Mouse (Mus musculus) embryonic facial prominence, embryonic 13.5 days (tissue): ENCODE results near the gene Cops3. TPM values are rescaled to one million over a fixed set of nuclear protein-coding genes. Genes with fewer than 3 reads are reported as not detected.
A peak's percentile ranks its signal among the peaks of the same experiment; 100 is the strongest.

ENCODE experiments used
- ATAC-seq: fragments of 200-750 bp; cut with Nextera tagmentation; 2 replicates; pipeline ENCODE4 v1.8.0; 2017; ENCODE audit warnings: low read depth; ENCODE audit not compliant: insufficient number of reproducible peaks, insufficient read depth, low FRiP score, low TSS enrichment
- H3K27ac ChIP-seq: fragments of 300-500 bp; sonication (generic); 2 replicates; pipeline ENCODE4 v1.5.1; 2015; ENCODE audit warnings: moderate library complexity, mild to moderate bottlenecking, inconsistent platforms
- H3K27me3 ChIP-seq: fragments of 300-500 bp; sonication (generic); 2 replicates; pipeline ENCODE4 v1.6.1; 2015; ENCODE audit warnings: mild to moderate bottlenecking, inconsistent platforms
- H3K36me3 ChIP-seq: fragments of 300-500 bp; sonication (generic); 2 replicates; pipeline ENCODE4 v1.6.1; 2015; ENCODE audit warnings: mild to moderate bottlenecking, inconsistent platforms
- H3K4me1 ChIP-seq: fragments of 300-500 bp; sonication (generic); 2 replicates; pipeline ENCODE4 v1.6.1; 2015; ENCODE audit warnings: inconsistent platforms
- H3K4me2 ChIP-seq: fragments of 300-500 bp; sonication (generic); 2 replicates; pipeline ENCODE4 v1.6.1; 2015; ENCODE audit warnings: moderate library complexity, mild to moderate bottlenecking, inconsistent platforms
- H3K4me3 ChIP-seq: fragments of 300-500 bp; sonication (generic); 2 replicates; pipeline ENCODE4 v1.5.1; 2015; ENCODE audit warnings: mild to moderate bottlenecking, inconsistent platforms
- H3K9ac ChIP-seq: fragments of 300-500 bp; sonication (generic); 2 replicates; pipeline ENCODE4 v1.6.1; 2015; ENCODE audit warnings: mild to moderate bottlenecking, inconsistent platforms
- H3K9me3 ChIP-seq: fragments of 300-500 bp; sonication (generic); 2 replicates; pipeline ENCODE4 v1.6.1; 2016; ENCODE audit warnings: inconsistent platforms
- WGBS: fragments of 180-500 bp; shearing (Covaris S2); methylation state at CpG from one replicate; pipeline ENCODE4 v1.1.7; 2015; ENCODE audit warnings: mixed read lengths; 5-methylcytosine and 5-hydroxymethylcytosine counted together
- polyA plus RNA-seq: library from polyadenylated mRNA; unstranded; fragments of >200 nt; fragmentation: Nextera tagmentation; extraction: Ambion mirVana; gene quantifications from 2 replicates; pipeline ENCODE4 v1.2.1, GENCODE M21; 2015

Cops3 gene
- 206 and 210 TPM in 2 replicates for polyA plus RNA-seq

DNA sequence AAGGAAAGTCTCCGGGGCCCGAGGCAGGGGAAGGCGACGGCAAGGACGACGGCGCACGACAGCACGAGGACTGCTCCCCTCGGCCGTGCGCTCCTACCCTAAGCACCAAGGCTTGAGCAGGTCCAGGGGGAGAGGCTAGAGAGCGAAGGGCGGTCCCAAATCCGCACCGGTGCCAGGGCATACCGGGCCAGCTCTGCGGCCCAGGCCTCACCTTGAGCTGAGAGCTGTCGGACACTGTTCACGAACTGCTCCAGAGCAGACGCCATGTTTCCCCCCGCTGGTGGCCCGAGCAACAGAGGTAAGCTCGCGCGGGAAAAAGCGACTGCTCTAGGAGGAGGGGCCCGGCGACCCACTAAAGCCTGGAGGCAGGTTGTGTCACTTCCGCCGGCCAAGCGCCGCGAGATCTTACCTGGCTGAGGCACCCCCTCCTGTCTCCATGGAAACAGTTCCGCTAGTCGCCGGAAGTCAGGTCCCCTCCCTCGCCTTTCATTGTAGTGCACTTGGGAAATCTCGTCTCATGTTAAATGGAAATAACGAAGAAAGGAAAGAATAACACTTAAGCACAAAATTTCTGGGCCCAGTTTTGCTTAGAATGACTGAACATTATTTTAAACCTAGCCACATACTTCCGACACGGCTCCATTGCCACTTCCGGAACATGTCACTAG is at the start of gene Cops3:
Cops3 (minus strand) TSS at position 380 of the 668 bp plus-strand sequence.
- H3K9me3 ChIP-seq, result no peaks in the 10 kb centered on the region
- peak within 1 kb of the TSS; percentile 96 for H3K9ac ChIP-seq
- peak within 1 kb of the TSS; percentile 97 for H3K4me3 ChIP-seq
- 1% methylated on average over 43 of the region's 43 CpGs for WGBS
- H3K27me3 ChIP-seq, result no peaks in the 10 kb centered on the region
- peaks cover 29% of the 10 kb centered on the region for H3K36me3 ChIP-seq
- peaks cover 24% of the 10 kb centered on the region for H3K4me1 ChIP-seq
- H3K27ac ChIP-seq, result peak within 1 kb of the TSS; percentile 98
- peak; percentile 97 for ATAC-seq
- H3K4me2 ChIP-seq, result peak within 1 kb of the TSS; percentile 58

DNA sequence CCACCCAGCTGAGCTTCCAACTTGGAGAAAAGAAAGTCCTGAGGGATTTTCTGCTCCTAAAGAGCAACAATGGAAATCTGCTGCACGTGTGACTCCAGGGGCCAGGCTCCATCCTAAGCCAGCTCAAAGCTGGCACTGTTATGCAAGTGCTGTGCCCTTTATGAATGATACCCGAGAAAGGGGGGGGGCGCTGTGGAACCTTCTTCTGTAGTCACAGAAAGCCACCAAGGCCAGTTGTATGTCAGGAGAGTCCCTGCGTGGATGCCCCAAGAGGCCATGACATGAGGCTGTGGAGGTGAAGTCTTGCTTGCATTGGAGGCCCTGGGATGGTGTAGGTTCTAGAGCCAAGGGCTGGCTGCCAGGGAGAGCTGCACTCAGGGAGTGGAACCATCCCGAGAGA is 48.5 kb upstream of the Cops3 start:
- H3K4me2 ChIP-seq, result no peak overlapping the region
- no peaks in the 10 kb centered on the region for H3K9me3 ChIP-seq
- H3K27me3 ChIP-seq, result no peaks in the 10 kb centered on the region
- no peak overlapping the region for H3K27ac ChIP-seq
- 75% methylated on average over 5 of the region's 5 CpGs for WGBS
- no peak for ATAC-seq
- no peaks in the 10 kb centered on the region for H3K36me3 ChIP-seq
- H3K4me1 ChIP-seq, result peaks cover 6% of the 10 kb centered on the region
- no peak overlapping the region for H3K9ac ChIP-seq
- no peak overlapping the region for H3K4me3 ChIP-seq

DNA sequence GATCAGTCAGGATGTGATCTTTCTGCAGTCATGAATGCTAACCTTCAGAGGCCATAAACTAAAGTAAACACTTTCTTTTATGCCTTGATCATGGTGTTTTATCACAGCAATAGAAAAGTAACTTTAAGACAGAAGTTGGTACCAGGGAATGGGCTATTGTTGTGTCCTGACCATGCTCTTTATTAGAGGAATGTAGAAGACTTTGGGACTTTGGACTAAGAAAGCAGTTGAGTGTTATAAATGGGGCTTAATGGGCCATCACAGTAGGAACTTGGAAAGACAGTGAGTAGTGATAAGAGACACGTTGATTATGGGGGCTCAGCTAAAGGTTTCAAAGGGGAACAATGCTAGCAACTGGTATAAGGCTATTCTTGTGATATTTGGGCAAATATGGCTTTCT is 47.3 kb upstream of the Cops3 start:
- H3K36me3 ChIP-seq, result no peaks in the 10 kb centered on the region
- H3K9ac ChIP-seq, result no peak overlapping the region
- no peak overlapping the region for H3K4me2 ChIP-seq
- no peaks in the 10 kb centered on the region for H3K27me3 ChIP-seq
- no peak overlapping the region for H3K27ac ChIP-seq
- no peaks in the 10 kb centered on the region for H3K9me3 ChIP-seq
- peaks cover 6% of the 10 kb centered on the region for H3K4me1 ChIP-seq
- WGBS, result 82% methylated on average over 1 of the region's 1 CpGs
- H3K4me3 ChIP-seq, result no peak overlapping the region
- ATAC-seq, result no peak

DNA sequence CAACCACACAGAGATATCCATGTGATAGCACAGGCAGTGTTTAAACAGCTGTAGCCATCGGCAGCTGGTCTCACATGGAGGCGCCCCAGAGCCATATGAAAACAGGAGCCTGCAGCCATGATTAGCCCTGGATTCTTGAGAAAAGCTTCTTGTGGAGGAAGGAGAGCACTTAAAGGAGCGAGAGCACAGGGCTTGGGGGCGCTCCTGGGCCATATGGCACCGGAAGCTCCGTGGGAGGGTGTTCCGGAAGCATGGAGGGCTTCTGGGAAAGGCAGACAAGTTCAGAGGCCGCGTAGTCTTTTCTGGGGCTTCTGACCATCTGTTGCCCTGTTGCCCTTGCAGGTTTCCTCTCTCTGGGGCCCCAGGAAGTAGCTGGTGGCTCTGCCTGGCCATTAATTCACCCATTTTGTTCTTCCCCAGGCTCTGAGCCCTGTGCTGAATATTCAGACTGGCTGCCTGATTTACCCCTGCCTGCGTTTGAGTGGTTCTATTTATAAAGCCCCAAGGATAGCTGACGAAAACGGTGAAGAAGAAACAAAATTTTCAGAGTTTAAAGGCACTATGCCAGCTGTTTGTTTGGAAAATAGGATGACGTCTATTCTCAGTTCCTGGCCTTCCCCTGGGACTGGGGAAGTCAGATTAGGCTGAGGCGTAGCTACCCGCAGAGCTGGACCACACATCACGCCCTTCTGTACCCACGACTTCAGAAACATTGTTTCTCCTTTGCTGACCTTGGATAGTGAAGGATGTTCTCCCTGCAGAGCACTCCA is 45.8 kb upstream of the Cops3 start:
- WGBS, result 60% methylated on average over 17 of the region's 17 CpGs
- H3K36me3 ChIP-seq, result no peaks in the 10 kb centered on the region
- ATAC-seq, result no peak
- H3K9ac ChIP-seq, result no peak overlapping the region
- no peak overlapping the region for H3K27ac ChIP-seq
- H3K4me2 ChIP-seq, result no peak overlapping the region
- H3K9me3 ChIP-seq, result no peaks in the 10 kb centered on the region
- H3K4me1 ChIP-seq, result peaks cover 6% of the 10 kb centered on the region
- no peaks in the 10 kb centered on the region for H3K27me3 ChIP-seq
- no peak overlapping the region for H3K4me3 ChIP-seq

DNA sequence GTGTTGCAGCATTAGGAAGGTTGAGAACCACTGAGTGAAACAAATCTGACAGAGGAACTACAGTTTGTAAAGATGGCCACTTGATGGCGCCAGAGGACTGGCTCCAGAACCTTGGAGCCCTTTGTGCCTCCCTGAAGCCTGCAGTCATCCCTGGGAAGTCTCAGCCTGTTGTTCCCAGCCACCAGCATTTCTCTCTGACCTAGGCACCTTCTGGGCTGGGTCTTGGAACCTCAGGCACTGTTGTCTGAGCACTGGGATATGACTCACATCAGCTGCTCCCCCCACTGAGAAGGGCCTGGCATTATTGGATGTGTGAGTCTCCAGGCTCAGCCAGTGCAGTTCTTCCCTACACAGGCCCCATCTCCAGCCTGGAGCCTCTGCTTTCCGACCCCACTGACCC is 40.4 kb upstream of the Cops3 start:
- H3K4me3 ChIP-seq, result no peak overlapping the region
- peaks cover 4% of the 10 kb centered on the region for H3K4me1 ChIP-seq
- peaks cover 27% of the 10 kb centered on the region for H3K36me3 ChIP-seq
- H3K4me2 ChIP-seq, result no peak overlapping the region
- H3K27me3 ChIP-seq, result no peaks in the 10 kb centered on the region
- peak; percentile 52 for ATAC-seq
- WGBS, result 16% methylated on average over 2 of the region's 2 CpGs
- H3K27ac ChIP-seq, result no peak overlapping the region
- no peaks in the 10 kb centered on the region for H3K9me3 ChIP-seq
- H3K9ac ChIP-seq, result peak overlapping the region; percentile 44; the same call in 1 of the 2 replicates

DNA sequence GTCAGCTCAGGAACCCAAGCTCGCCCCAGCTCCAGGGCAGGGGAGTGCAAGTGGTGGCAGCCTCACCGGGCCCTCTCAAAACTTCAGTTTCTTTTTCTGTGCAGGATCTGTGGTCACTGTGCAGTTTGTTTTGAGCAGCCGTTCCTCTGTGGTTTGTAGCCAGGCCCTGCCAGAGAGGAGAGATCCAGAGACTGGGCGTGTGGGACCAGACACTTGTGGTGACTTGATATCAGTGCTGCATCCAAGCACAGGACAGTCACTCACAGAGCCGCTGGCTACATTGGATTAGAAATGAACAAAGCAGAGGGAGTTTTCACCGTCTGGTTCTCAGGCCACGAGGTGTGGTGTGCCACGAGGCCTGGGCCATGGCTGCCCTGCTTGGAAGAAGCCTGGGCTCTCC is 32.5 kb upstream of the Cops3 start:
- Histone ChIP-seq H3K9me3 (no peaks in the 10 kb centered on the region), H3K27me3 (no peaks in the 10 kb centered on the region), H3K4me2 (no peak overlapping the region), H3K36me3 (peaks cover 61% of the 10 kb centered on the region), H3K9ac (peak overlapping the region; percentile 16; the same call in 1 of the 2 replicates), H3K4me1 (no peaks in the 10 kb centered on the region), H3K27ac (no peak overlapping the region), H3K4me3 (no peak overlapping the region)
- no peak for ATAC-seq
- WGBS, result 83% methylated on average over 8 of the region's 8 CpGs

DNA sequence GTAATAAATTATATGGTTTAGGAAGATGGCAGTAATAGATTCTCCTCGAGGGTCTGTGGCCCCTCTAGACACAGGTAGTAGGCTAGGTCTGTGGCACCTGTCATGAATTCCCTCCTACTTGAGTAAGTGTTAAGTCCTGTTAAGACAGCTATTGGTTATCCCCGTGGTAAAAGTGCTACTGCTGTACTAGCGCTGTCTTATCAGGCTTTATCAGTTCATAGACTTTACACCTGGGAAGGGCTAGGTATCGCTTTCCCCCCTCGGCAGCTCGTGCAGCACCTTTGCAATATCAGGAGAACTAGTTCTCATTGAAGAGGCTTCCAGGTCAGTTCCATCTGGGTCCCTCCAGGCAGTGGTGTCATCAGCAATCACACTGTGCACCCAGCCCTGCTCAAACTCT is 24.7 kb upstream of the Cops3 start:
- Histone ChIP-seq H3K4me3 (no peak overlapping the region), H3K9me3 (no peaks in the 10 kb centered on the region), H3K4me1 (no peaks in the 10 kb centered on the region), H3K36me3 (peaks cover 20% of the 10 kb centered on the region), H3K9ac (no peak overlapping the region), H3K27me3 (no peaks in the 10 kb centered on the region), H3K4me2 (no peak overlapping the region), H3K27ac (no peak overlapping the region)
- 91% methylated on average over 6 of the region's 6 CpGs for WGBS
- ATAC-seq, result no peak

DNA sequence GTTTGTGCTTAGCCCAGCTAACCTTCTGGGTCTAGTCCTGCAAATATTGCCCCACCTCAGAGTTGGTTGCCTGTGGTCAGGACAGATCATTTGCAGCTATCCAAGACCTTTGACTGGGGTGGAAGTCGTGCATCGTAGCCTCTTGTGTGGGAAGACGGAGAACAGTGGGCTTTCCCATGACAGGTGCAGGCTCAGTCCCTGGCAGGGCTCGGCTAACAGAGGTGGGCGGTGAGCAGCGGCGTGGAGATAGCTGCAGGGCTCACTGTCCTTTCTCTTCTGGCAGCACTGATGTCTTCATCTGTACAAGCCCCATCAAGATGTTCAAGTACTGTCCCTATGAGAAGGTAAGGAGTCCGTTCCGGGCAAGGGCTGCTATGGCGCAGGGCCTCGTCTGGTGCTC is 20.8 kb upstream of the Cops3 start:
- 93% methylated on average over 11 of the region's 11 CpGs for WGBS
- H3K4me2 ChIP-seq, result no peak overlapping the region
- peaks cover 18% of the 10 kb centered on the region for H3K36me3 ChIP-seq
- no peak overlapping the region for H3K9ac ChIP-seq
- no peak overlapping the region for H3K27ac ChIP-seq
- no peaks in the 10 kb centered on the region for H3K9me3 ChIP-seq
- H3K4me3 ChIP-seq, result no peak overlapping the region
- H3K27me3 ChIP-seq, result no peaks in the 10 kb centered on the region
- no peak for ATAC-seq
- no peaks in the 10 kb centered on the region for H3K4me1 ChIP-seq

DNA sequence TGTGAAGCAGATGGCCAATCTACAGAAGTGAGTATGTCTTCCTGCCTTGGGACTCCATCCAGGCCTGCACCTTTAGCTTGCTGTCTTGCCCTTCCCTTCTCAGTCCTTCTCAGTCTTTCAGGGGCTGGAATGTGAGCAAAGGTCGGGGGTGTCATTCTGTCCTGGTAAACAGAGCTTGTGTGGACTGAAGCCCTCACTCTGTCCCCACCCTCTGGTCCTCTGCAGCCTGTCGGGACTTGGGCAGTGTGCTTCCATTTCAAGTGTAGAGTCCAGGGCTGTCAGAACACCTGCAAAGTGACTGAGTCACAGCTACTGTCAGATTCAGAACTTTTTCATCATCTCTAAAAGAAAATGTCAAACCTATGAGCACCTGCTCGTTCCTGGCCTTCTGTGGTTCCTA is 13.2 kb upstream of the Cops3 start:
- Histone ChIP-seq H3K36me3 (peaks cover 17% of the 10 kb centered on the region), H3K27ac (no peak overlapping the region), H3K4me2 (no peak overlapping the region), H3K9me3 (no peaks in the 10 kb centered on the region), H3K27me3 (no peaks in the 10 kb centered on the region), H3K4me1 (peaks cover 20% of the 10 kb centered on the region), H3K4me3 (no peak overlapping the region), H3K9ac (no peak overlapping the region)
- no peak for ATAC-seq
- 74% methylated on average over 3 of the region's 3 CpGs for WGBS

DNA sequence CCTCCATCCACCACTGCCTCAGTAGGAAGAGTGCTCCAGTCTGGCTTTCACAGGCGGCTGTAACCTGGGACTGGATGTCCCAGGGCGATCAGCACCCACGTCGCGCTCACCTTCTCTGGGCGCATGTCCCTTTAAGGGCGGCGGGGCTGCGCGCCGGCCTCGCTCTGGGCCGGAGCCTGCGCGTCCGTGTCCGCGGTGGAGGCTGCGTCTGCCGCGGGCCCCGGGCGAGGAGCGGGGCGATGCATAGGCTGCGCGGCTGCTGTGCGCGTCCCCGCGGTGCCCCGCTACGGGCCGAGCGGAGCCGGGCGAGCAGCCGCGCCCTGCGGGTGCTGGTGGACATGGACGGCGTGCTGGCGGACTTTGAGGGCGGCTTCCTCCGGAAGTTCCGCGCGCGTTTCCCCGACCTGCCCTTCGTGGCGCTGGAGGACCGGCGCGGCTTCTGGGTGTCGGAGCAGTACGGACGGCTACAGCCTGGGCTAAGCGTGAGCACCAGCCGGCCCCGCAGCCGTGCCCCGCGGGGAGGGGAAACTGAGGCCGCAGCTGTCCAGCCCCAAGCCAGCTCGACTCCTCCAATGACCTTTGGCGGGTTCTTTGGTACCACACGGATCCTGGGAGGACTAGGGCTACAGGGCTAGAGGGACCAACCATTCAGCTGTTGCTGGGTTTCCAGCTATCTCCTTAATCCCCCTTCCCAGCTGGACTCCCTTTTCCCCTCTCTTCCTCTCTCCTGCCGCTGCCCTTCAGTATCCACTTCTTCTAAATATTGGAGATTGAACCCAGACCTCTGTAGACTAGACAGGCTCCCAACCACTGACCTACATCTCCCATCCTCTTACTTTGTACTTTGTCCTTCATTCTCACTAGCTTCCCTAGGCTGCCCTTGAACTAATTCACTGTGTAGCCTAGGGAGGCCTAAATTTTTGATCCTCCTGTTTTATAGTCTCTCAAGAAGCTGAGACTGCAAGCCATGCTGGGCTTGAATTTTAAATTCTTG is 8.6 kb upstream of the Cops3 start:
- under 1% methylated on average over 69 of the region's 69 CpGs for WGBS
- Histone ChIP-seq H3K4me1 (peaks cover 22% of the 10 kb centered on the region), H3K27me3 (no peaks in the 10 kb centered on the region), H3K4me3 (peak overlapping the region; percentile 77), H3K36me3 (peaks cover 7% of the 10 kb centered on the region; the same call in 1 of the 2 replicates), H3K27ac (peak overlapping the region; percentile 89), H3K9ac (peak overlapping the region; percentile 92), H3K9me3 (no peaks in the 10 kb centered on the region), H3K4me2 (peak overlapping the region; percentile 77)
- ATAC-seq, result peak; percentile 79

DNA sequence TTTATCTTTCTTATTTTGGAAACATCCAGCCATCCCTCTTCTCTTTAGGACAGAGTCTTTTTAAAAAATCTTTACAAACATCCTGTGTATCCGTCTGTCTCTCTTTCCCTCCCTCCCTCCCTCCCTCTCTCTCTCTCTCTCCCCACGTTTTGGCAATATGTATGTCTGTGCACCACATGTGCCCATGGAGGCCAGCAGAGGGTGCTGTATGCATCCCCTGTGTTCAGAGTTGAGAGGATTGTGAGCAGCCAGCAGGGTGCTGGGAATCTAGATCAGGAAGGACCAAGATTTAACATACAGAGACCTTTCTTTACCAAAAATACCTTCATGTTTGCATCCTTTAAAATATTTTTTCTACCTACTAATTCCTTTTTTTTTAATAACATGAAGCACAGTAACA is 7.5 kb upstream of the Cops3 start:
- Histone ChIP-seq H3K4me2 (peak overlapping the region; percentile 77), H3K4me1 (peaks cover 22% of the 10 kb centered on the region), H3K27me3 (no peaks in the 10 kb centered on the region), H3K9me3 (no peaks in the 10 kb centered on the region), H3K9ac (no peak overlapping the region), H3K4me3 (peak overlapping the region; percentile 77), H3K27ac (no peak overlapping the region), H3K36me3 (no peaks in the 10 kb centered on the region)
- no peak for ATAC-seq
- 9% methylated on average over 2 of the region's 2 CpGs for WGBS
